Comparison of ENCODE assay signal across 12 mouse cellular contexts in the genomic region with DNA sequence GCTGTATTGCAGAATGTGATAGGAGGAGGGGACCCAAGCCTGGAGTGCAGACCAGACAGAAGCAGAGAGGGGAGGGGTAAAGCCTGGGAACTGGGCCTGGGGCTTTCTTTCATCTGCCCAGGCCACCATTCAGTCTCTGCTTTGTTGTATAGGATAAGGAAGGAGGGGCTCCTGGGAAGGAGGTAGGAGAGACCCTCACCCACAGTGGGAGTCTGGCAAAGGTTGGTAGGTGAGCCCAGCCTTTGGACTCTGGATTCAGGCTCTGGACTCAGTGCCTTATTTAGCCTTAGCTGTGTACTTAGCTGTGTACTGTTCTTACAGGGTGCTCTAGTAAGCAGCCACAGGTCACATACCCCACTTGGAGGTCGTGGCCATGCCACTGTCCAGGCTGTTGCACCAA. TPM values are rescaled to one million over a fixed set of nuclear protein-coding genes. Genes with fewer than 3 reads are reported as not detected.
DNase-seq lines count a peak whose midpoint lies in the region; ATAC-seq lines count a peak whose summit lies in the region.
"Had no signal": no experiment of that assay in that cellular context is flagged by ENCODE, and none has a peak within 500 bp of the region (broad histone marks: within the 10 kb centered on the region; RNA-seq: fewer than 3 reads in every experiment).

No protein-coding gene starts in this region.

- no peak overlapping the region for H3K9ac ChIP-seq in embryonic facial prominence, embryonic 11.5 days (replicated peaks; ENCODE audit: low read length)
- H3K9ac ChIP-seq in liver, embryonic 12.5 days = no peak overlapping the region
- H3K9ac ChIP-seq: heart, embryonic 12.5 days had no signal

- H3K27me3 ChIP-seq in embryonic facial prominence, embryonic 11.5 days (ENCODE audit: control insufficient read depth, insufficient read depth, low read length) = no peaks in the 10 kb centered on the region
- H3K27me3 ChIP-seq in embryonic facial prominence, embryonic 10.5 days (replicated peaks; ENCODE audit: low read depth, poor library complexity, severe bottlenecking) = no peaks in the 10 kb centered on the region
- H3K27me3 ChIP-seq in liver, embryonic 12.5 days (replicated peaks) = no peaks in the 10 kb centered on the region
- H3K27me3 ChIP-seq: heart, embryonic 12.5 days had no signal

- no peaks in the 10 kb centered on the region for H3K36me3 ChIP-seq in embryonic facial prominence, embryonic 11.5 days (replicated peaks; ENCODE audit: control insufficient read depth, insufficient read depth, low read depth, low read length)
- H3K36me3 ChIP-seq in embryonic facial prominence, embryonic 10.5 days (replicated peaks) = no peaks in the 10 kb centered on the region
- no peaks in the 10 kb centered on the region for H3K36me3 ChIP-seq in liver, embryonic 12.5 days
- H3K36me3 ChIP-seq: G1E; heart, embryonic 12.5 days had no signal

- H3K4me2 ChIP-seq in embryonic facial prominence, embryonic 11.5 days (ENCODE audit: low read depth, low read length) = no peak overlapping the region
- no peak overlapping the region; the same call in 1 of the 2 replicates for H3K4me2 ChIP-seq in liver, embryonic 12.5 days
- H3K4me2 ChIP-seq: heart, embryonic 12.5 days had no signal

- WGBS in embryonic facial prominence, embryonic 11.5 days = 81% methylated on average over 1 of the region's 1 CpGs
- 71% methylated on average over 1 of the region's 1 CpGs for WGBS in embryonic facial prominence, embryonic 10.5 days
- WGBS in liver, embryonic 12.5 days (ENCODE audit: insufficient replicate concordance) = 55% methylated on average over 1 of the region's 1 CpGs

- no peak for DNase-seq in embryonic facial prominence, embryonic 11.5 days (ENCODE audit: low spot score)
- DNase-seq in embryonic facial prominence, embryonic 10.5 days (ENCODE audit: low spot score) = no peak
- DNase-seq in retina, postnatal 1 day = peak; percentile 27
- DNase-seq in retina, embryonic 14.5 days (ENCODE audit: low spot score) = no peak
- no peak for DNase-seq in layer of hippocampus, adult 9-11 months
- DNase-seq in adrenal gland, adult 8-10 months = no peak
- no peak for DNase-seq in adrenal gland, postnatal 14 days
- DNase-seq: left cerebral cortex, postnatal 4 days; lung, postnatal 36 days had no signal

- peaks cover 2% of the 10 kb centered on the region; the same call in 1 of the 2 replicates for H3K4me1 ChIP-seq in embryonic facial prominence, embryonic 11.5 days (ENCODE audit: control insufficient read depth, insufficient read depth, low read length)
- peaks cover 51% of the 10 kb centered on the region for H3K4me1 ChIP-seq in embryonic facial prominence, embryonic 10.5 days
- peaks cover 67% of the 10 kb centered on the region for H3K4me1 ChIP-seq in liver, embryonic 12.5 days

- no peak overlapping the region for H3K27ac ChIP-seq in embryonic facial prominence, embryonic 11.5 days (replicated peaks; ENCODE audit: low read depth, low read length)
- H3K27ac ChIP-seq in embryonic facial prominence, embryonic 10.5 days (replicated peaks) = no peak overlapping the region
- no peak overlapping the region for H3K27ac ChIP-seq in liver, embryonic 12.5 days

- no peaks in the 10 kb centered on the region for H3K9me3 ChIP-seq in embryonic facial prominence, embryonic 11.5 days (replicated peaks; ENCODE audit: control insufficient read depth, low read length)
- no peaks in the 10 kb centered on the region for H3K9me3 ChIP-seq in embryonic facial prominence, embryonic 10.5 days
- no peaks in the 10 kb centered on the region for H3K9me3 ChIP-seq in liver, embryonic 12.5 days (replicated peaks)
- H3K9me3 ChIP-seq: heart, embryonic 12.5 days had no signal

- H3K4me3 ChIP-seq in embryonic facial prominence, embryonic 11.5 days (ENCODE audit: low read depth, low read length) = no peak overlapping the region
- no peak overlapping the region for H3K4me3 ChIP-seq in embryonic facial prominence, embryonic 10.5 days
- no peak overlapping the region for H3K4me3 ChIP-seq in liver, embryonic 12.5 days
- H3K4me3 ChIP-seq: heart, embryonic 12.5 days had no signal

- ATAC-seq in embryonic facial prominence, embryonic 11.5 days (replicated peaks; ENCODE audit: insufficient number of reproducible peaks, low FRiP score, low TSS enrichment, low read depth) = peak; percentile 66
- ATAC-seq in liver, embryonic 12.5 days = peak; percentile 28; the same call in 1 of the 2 replicates

RNA-seq across cellular contexts. Expression of a gene that starts 8.8 kb away (rescaled TPM):
- 35.1 and 43.4 TPM in 2 replicates for polyA plus RNA-seq in embryonic facial prominence, embryonic 11.5 days (2014; fragmentation: Nextera tagmentation; extraction: Ambion mirVana)
- 34.2 and 37.4 TPM in 2 replicates for polyA plus RNA-seq in embryonic facial prominence, embryonic 10.5 days (2016; fragmentation: Nextera tagmentation; extraction: Ambion mirVana)
- polyA plus RNA-seq in liver, embryonic 12.5 days (2016; fragmentation: Nextera tagmentation; extraction: Ambion mirVana) = 17.6 and 18.6 TPM in 2 replicates
- total RNA-seq in adrenal gland, adult 8-10 months (2022) = 10 to 100 TPM; 18.8 to 34.0 (median 25.4) TPM
- 26.8 and 33.4 TPM in 2 replicates for total RNA-seq in adrenal gland, postnatal 14 days (2021)
- total RNA-seq: G1E had no signal
- polyA plus RNA-seq: G1E had no signal
